Mouse (Mus musculus): ENCODE measurements around the gene Htr5b.

The Htr5b gene

GRCm38 (mm10) chr1:121528399-121528720 is at the start of gene Htr5b:
TSS of gene Htr5b (minus strand) at chr1:121528465.
- 4% methylated on average over 11 of the region's 11 CpGs for WGBS

GRCm38 (mm10) chr1:121577491-121577890 is 49.2 kb upstream of the Htr5b start:
- 38% methylated on average over 1 of the region's 1 CpGs for WGBS

GRCm38 (mm10) chr1:121570522-121570921 is 42.3 kb upstream of the Htr5b start:
- 57% methylated on average over 7 of the region's 7 CpGs for WGBS

GRCm38 (mm10) chr1:121567521-121568489 is 39.5 kb upstream of the Htr5b start, which contains the start of gene Ddx18:
TSS of gene Ddx18 (minus strand) at chr1:121567989.
- 7% methylated on average over 53 of the region's 53 CpGs for WGBS

GRCm38 (mm10) chr1:121557861-121558260 is 29.6 kb upstream of the Htr5b start:
- 91% methylated on average over 5 of the region's 5 CpGs for WGBS

GRCm38 (mm10) chr1:121551457-121551835 is 23.2 kb upstream of the Htr5b start:
- WGBS: 50% methylated on average over 7 of the region's 7 CpGs

GRCm38 (mm10) chr1:121550801-121551456 is 22.7 kb upstream of the Htr5b start:
- WGBS: 68% methylated on average over 16 of the region's 16 CpGs

GRCm38 (mm10) chr1:121549456-121549855 is 21.2 kb upstream of the Htr5b start:
- 81% methylated on average over 4 of the region's 4 CpGs for WGBS

GRCm38 (mm10) chr1:121548667-121549066 is 20.4 kb upstream of the Htr5b start:
- WGBS: 98% methylated on average over 4 of the region's 4 CpGs

- WGBS: 49% methylated on average over 2 of the region's 2 CpGs
These were observed 18.6 kb upstream of the Htr5b start for GRCm38 (mm10) chr1:121546844-121547243.

- 44% methylated on average over 8 of the region's 8 CpGs for WGBS
These were observed 12.1 kb upstream of the Htr5b start for GRCm38 (mm10) chr1:121540361-121540760.

- WGBS: 76% methylated on average over 7 of the region's 7 CpGs
These were observed 3.2 kb upstream of the Htr5b start for GRCm38 (mm10) chr1:121531439-121531838.

- whole genome bisulfite sequencing: 89% methylated on average over 6 of the region's 6 CpGs
These were observed 1.0 kb upstream of the Htr5b start for GRCm38 (mm10) chr1:121529286-121529685.

- 8% methylated on average over 55 of the region's 55 CpGs for WGBS
These were observed 466 bp downstream of the Htr5b start for GRCm38 (mm10) chr1:121527600-121528398.

- 35% methylated on average over 17 of the region's 17 CpGs for WGBS
These were observed 1.2 kb downstream of the Htr5b start for GRCm38 (mm10) chr1:121527061-121527460.

GRCm38 (mm10) chr1:121518609-121519008 is 9.7 kb downstream of the Htr5b start:
- 82% methylated on average over 1 of the region's 1 CpGs for WGBS

- WGBS: 93% methylated on average over 2 of the region's 2 CpGs
These were observed 16.3 kb downstream of the Htr5b start for GRCm38 (mm10) chr1:121511966-121512365.

- 16% methylated on average over 2 of the region's 2 CpGs for WGBS
These were observed 17.1 kb downstream of the Htr5b start for GRCm38 (mm10) chr1:121511186-121511585.

GRCm38 (mm10) chr1:121510420-121511140 is 17.7 kb downstream of the Htr5b start:
- WGBS: 61% methylated on average over 19 of the region's 19 CpGs

GRCm38 (mm10) chr1:121508729-121509128 is 19.5 kb downstream of the Htr5b start:
- WGBS: 82% methylated on average over 2 of the region's 2 CpGs

- WGBS: over 99% methylated on average over 4 of the region's 4 CpGs
These were observed 31.2 kb downstream of the Htr5b start for GRCm38 (mm10) chr1:121497093-121497492.
